ENCODE assay signal across 18 mouse cellular contexts in the genomic region with DNA sequence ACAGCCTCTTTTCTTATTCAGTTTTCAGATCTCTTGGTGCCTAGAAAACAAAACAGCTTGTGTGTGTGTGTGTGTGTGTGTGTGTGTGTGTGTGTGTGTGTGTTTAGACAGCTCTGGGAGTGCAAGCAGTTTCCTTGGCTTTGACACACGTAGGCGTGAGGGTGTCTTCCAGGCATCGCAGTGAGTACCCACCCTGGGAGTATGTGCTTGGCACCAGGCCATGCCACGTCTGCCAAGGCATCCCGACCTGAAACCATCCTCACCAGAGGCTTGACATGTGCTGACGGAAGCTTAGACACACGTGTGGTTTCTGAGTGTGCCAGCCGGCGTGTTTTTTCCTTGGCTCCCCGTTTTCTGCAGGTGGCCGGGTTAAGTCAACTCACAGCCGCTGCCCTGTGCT.
DNase-seq lines count a peak whose midpoint lies in the region; ATAC-seq and TF ChIP-seq lines count a peak whose summit lies in the region.
"Had no signal": no experiment of that assay in that cellular context is flagged by ENCODE, and none has a peak within 500 bp of the region (broad histone marks: within the 10 kb centered on the region; RNA-seq: fewer than 3 reads in every experiment).

No protein-coding gene starts in this region.

- no peak overlapping the region for H3K4me3 ChIP-seq in cerebellum, adult 2 months (replicated peaks; ENCODE audit: insufficient read depth, low read depth, low read length)
- H3K4me3 ChIP-seq in lung, adult 2 months (replicated peaks; ENCODE audit: extremely low read depth, low read depth, low read length): no peak overlapping the region
- H3K4me3 ChIP-seq in limb, embryonic 11.5 days (ENCODE audit: low read depth, low read length): no peak overlapping the region
- no peak overlapping the region for H3K4me3 ChIP-seq in intestine, postnatal 0 days (ENCODE audit: low read depth, low read length)
- H3K4me3 ChIP-seq: layer of hippocampus, adult 2 months; neural tube, embryonic 12.5 days; stomach, embryonic 15.5 days had no signal

- no peak for TF ChIP-seq CTCF in cerebellum, adult 2 months (IDR thresholded peaks at IDR 0.05; ENCODE audit: borderline replicate concordance, insufficient read depth, low read depth, low read length)
- no peak for TF ChIP-seq CTCF in lung, adult 2 months (IDR thresholded peaks at IDR 0.05; ENCODE audit: insufficient read depth, low read length)
- TF ChIP-seq CTCF in intestine, postnatal 0 days (IDR thresholded peaks at IDR 0.05; ENCODE audit: low read depth): no peak

- no peak overlapping the region for H3K9ac ChIP-seq in limb, embryonic 11.5 days (ENCODE audit: low read length)
- H3K9ac ChIP-seq in intestine, postnatal 0 days (ENCODE audit: low read depth, low read length): no peak overlapping the region
- H3K9ac ChIP-seq: neural tube, embryonic 12.5 days; stomach, embryonic 15.5 days had no signal

- peaks cover 5% of the 10 kb centered on the region for H3K4me1 ChIP-seq in cerebellum, adult 2 months (ENCODE audit: control insufficient read depth, insufficient read depth, low read length)
- H3K4me1 ChIP-seq in lung, adult 2 months (ENCODE audit: control insufficient read depth, insufficient read depth, low read length): no peaks in the 10 kb centered on the region
- H3K4me1 ChIP-seq in limb, embryonic 11.5 days (ENCODE audit: control insufficient read depth, insufficient read depth, low read length): no peaks in the 10 kb centered on the region
- H3K4me1 ChIP-seq in intestine, postnatal 0 days (replicated peaks; ENCODE audit: control insufficient read depth, insufficient read depth, low read length): no peaks in the 10 kb centered on the region
- H3K4me1 ChIP-seq: neural tube, embryonic 12.5 days had no signal

- no peaks in the 10 kb centered on the region for H3K36me3 ChIP-seq in limb, embryonic 11.5 days (ENCODE audit: control insufficient read depth, insufficient read depth, low read length)
- no peaks in the 10 kb centered on the region for H3K36me3 ChIP-seq in intestine, postnatal 0 days (ENCODE audit: control insufficient read depth, insufficient read depth)
- H3K36me3 ChIP-seq: neural tube, embryonic 12.5 days; stomach, embryonic 15.5 days had no signal

- TF ChIP-seq POLR2A in cerebellum, adult 2 months (IDR thresholded peaks at IDR 0.05; ENCODE audit: borderline replicate concordance, insufficient read depth, low read length): no peak
- TF ChIP-seq POLR2A in lung, adult 2 months (IDR thresholded peaks at IDR 0.05; ENCODE audit: borderline replicate concordance, extremely low read depth, low read depth, low read length): no peak

- no peak overlapping the region for H3K27ac ChIP-seq in cerebellum, adult 2 months (ENCODE audit: insufficient read depth, low read length)
- H3K27ac ChIP-seq in limb, embryonic 11.5 days (replicated peaks; ENCODE audit: low read depth, low read length): peak overlapping the region; percentile 14; the same call in 1 of the 2 replicates
- H3K27ac ChIP-seq in intestine, postnatal 0 days (ENCODE audit: low read depth, low read length): no peak overlapping the region
- H3K27ac ChIP-seq: layer of hippocampus, adult 2 months; neural tube, embryonic 12.5 days had no signal

- no peaks in the 10 kb centered on the region for H3K9me3 ChIP-seq in limb, embryonic 11.5 days (ENCODE audit: control insufficient read depth, low read length)
- no peaks in the 10 kb centered on the region for H3K9me3 ChIP-seq in intestine, postnatal 0 days (ENCODE audit: control insufficient read depth)
- H3K9me3 ChIP-seq: neural tube, embryonic 12.5 days; stomach, embryonic 15.5 days had no signal

- H3K4me2 ChIP-seq in limb, embryonic 11.5 days (ENCODE audit: low read depth, severe bottlenecking): no peak overlapping the region
- no peak overlapping the region for H3K4me2 ChIP-seq in intestine, postnatal 0 days (replicated peaks; ENCODE audit: low read depth)
- H3K4me2 ChIP-seq: liver, embryonic 11.5 days; neural tube, embryonic 12.5 days; stomach, embryonic 15.5 days had no signal

- intact Hi-C loops in heart, postnatal 36 days (cut with DNase I): no loop called here

- H3K27me3 ChIP-seq in cerebellum, adult 2 months (ENCODE audit: control insufficient read depth, insufficient read depth, low read length): no peaks in the 10 kb centered on the region; the same call in 1 of the 2 replicates
- H3K27me3 ChIP-seq in limb, embryonic 11.5 days (ENCODE audit: control insufficient read depth, insufficient read depth, low read length): no peaks in the 10 kb centered on the region
- no peaks in the 10 kb centered on the region for H3K27me3 ChIP-seq in intestine, postnatal 0 days (replicated peaks; ENCODE audit: control insufficient read depth, insufficient read depth, low read length)
- H3K27me3 ChIP-seq: neural tube, embryonic 12.5 days; stomach, embryonic 15.5 days had no signal

- WGBS in cerebellum, adult 2 months: 7% methylated on average over 12 of the region's 12 CpGs
- WGBS in lung, adult 2 months: 29% methylated on average over 12 of the region's 12 CpGs
- 69% methylated on average over 12 of the region's 12 CpGs for WGBS in limb, embryonic 11.5 days
- WGBS in intestine, postnatal 0 days: 61% methylated on average over 12 of the region's 12 CpGs

- no peak for ATAC-seq in limb, embryonic 11.5 days (ENCODE audit: insufficient number of reproducible peaks, low FRiP score, low TSS enrichment, low read depth)
- no peak for ATAC-seq in intestine, postnatal 0 days
- ATAC-seq: hindbrain, embryonic 16.5 days had no signal

- peak; percentile 9 to 15 for DNase-seq in cerebellum, adult 2 months
- DNase-seq in cerebellum, adult 9-11 months: no peak
- peak; percentile 82 for DNase-seq in heart, adult 11 months
- no peak for DNase-seq in heart, postnatal 36 days
- DNase-seq in lung, postnatal 10 days: peak; percentile 7
- DNase-seq in lung, adult 2 months: no peak
- peak; percentile 33 for DNase-seq in limb, embryonic 11.5 days (ENCODE audit: low spot score)
- DNase-seq: adrenal gland, postnatal 10 days; gastrocnemius, postnatal 14 days; kidney, adult 9 months; spleen, adult 18-20 months; thymus, postnatal 25 days had no signal

Comparison
In these comparisons a context has a peak if more than half of its experiments do, and no peak if none do; other contexts are left out.
1. DNase-seq: peak in cerebellum, adult 2 months (2 of 2), heart, adult 11 months (single experiment), lung, postnatal 10 days (single experiment) and limb, embryonic 11.5 days (single experiment); none in cerebellum, adult 9-11 months (single experiment), heart, postnatal 36 days (0 of 2) and lung, adult 2 months (single experiment).